Mouse (Mus musculus) central nervous system, embryonic 14 days (tissue): ENCODE results near the gene Syt12. TPM values are rescaled to one million over a fixed set of nuclear protein-coding genes. Genes with fewer than 3 reads are reported as not detected.

Experiments used
- polyA plus RNA-seq: library from polyadenylated mRNA; depleted of rRNA; stranded (reverse); fragments of >200 nt; gene quantifications from 2 replicates; pipeline ENCODE4 v1.2.3, GENCODE M21; 2012; rRNA removed

Gene Syt12
- 1.7 and 1.9 TPM in 2 replicates for polyA plus RNA-seq

DNA sequence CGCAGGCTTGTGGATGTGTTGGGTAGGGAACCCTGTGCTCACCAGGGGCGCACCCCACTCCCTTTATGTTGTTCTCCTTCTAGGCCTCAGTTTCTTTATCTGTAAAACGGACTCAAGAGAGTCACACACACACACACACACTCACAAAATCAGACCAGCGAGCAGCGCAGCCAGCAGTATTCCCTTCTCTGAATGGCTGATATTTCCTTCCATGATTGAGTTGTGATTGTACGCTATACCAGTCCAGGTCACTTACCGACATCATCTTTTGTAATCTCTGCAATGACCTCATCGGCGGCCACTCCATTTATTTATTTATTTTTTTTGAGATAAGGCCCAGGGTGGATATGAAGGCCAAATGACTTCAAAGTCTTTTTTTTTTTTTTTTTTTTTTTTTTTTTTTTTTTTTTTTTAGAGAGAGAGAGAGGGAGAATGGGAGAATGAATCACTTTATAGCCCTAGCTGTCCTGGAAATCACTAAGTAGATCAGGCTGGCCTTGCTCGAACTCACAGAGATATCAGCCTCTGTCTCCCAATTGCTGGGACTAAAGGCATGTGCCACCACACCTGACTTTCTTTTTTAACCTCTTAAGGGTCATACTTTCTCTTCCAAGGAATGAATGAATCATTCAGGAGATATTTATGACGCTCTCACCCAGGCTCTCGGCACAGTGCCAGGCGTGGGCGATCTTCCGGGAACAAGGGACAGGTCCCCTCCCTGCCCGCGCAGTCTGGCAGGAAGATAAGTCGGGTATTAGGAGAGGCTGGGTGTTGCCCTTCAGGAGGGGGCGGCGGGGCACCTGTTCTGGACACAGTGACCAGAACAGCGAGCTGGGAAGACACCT lies at the start of gene Syt12:
Syt12 (minus strand) TSS at position 103 of the 845 bp plus-strand sequence.

DNA sequence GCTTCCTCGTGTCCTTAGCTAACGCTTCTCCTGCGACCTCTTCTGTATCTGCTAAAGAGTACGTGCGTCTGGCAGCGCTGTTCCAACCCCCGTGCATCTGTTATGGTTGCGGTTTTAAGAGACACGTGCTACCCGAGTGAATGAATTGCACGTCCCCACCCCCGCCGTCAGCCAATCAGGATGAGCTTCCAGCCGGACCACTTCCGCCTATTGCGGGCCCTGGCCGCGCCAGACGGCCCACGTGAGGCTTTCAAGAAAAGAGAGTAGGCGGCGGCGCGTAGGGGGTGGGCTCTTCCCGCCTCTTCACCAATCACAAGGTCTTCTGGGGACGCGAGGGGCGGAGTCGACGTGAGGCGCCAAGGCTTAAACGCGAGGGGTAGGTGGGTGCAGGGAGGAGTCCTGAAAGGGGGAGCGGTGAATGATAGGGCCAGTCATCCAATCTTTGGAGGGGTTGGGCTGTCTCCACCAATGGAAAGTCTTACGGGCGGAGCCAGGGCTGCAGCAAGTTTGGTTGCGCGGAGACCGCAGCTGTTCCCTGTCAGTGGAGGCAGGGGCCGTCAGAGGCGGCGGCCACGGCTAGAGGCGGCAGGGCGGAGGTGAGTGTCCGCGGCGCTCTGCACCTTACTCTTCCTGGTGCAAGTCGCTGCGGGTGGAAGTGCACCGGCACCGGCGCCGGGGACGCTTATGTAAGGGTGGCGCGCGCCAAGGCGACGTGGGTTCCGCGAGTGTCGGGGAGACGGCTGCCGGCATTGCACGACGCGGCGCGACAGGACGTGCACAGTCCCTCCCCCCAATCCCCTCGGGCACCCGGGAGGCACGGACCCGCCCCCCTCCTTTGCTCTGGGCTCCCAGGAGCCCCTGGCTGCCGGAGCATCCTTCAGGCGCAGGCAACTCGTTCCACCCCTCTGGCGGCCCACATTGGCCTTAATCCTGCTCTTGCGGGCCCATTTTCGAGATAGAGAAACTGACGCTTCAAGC lies 33.0 kb upstream of the Syt12 start, which contains the start of gene Pcx:
Pcx (plus strand) TSS at position 487 of the 978 bp plus-strand sequence.

DNA sequence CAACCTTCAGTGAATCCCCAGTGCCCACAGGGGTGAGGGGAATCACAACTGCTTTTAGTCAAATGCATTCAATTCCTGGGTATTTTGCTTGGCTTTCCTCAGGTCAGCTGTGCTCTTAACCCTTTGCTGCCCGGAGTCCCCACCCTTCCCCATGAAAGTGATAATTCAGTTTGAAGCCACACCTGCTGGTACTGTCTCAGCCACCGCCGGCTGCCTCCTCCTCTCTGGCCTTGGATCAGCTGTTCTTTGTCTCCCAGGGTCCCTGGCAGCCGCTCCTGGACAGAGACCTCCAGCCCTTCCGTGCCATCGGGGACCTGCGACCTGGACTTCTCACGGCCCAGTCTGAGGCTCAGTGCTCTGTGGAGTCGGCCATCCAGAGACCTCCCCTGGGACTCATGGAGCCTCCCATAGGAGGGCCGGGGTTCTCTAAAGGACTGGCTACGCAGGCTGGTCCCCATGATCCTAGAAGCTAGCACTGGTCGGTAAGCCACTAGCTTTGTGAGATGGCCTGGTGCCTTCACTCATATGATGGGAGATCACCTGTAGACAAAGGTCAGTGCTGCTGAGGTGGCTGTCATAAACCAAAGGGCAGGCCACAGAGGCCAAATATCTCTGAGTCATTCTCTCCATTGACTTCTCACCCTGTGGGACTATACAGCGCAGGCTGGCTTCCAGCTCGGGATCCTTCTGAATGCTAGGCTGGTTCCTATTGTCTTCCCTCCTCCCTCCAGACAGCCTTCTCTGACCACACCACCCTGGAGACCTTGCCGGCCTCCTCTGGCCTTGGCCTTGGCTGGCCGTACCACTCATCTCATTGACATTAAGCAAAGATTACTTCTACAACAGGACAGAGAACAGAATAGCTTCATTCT lies 21.1 kb upstream of the Syt12 start, which contains the start of gene 2010003K11Rik:
2010003K11Rik (minus strand) TSS at position 522 of the 872 bp plus-strand sequence.

DNA sequence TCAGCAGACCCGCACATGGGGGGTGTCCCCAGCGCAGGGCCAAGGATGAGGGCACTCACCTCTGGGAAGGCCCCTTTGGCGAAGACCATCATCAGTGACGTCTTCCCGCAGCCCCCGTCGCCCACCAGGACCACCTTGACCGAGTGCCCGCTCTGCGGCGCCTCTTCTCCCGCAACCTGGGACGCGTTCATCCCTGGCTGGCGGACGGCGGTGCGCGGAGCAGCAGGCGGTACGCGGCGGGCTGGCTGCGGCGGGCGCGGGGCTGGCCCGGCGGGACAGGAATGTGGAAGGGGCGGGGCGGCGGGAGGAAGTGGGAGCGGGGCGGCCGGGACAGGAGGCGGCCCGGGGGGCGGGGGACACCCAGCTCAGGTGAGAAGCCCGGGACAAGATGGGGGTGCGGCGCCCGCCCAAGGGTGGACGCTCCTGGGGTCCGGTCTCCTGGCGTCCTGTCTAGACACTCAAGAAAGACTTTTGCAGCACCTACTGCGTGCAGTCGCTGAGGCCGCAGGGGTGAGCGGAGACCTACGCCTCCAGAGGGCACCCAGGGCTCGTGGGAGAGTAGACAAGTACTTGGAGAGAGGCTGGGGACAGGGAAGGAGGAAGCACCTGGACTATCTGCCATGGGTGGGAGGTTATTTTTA lies 38.0 kb downstream of the Syt12 start, which contains the start of gene Rhod:
Rhod (minus strand) TSS at position 272 of the 641 bp plus-strand sequence.

DNA sequence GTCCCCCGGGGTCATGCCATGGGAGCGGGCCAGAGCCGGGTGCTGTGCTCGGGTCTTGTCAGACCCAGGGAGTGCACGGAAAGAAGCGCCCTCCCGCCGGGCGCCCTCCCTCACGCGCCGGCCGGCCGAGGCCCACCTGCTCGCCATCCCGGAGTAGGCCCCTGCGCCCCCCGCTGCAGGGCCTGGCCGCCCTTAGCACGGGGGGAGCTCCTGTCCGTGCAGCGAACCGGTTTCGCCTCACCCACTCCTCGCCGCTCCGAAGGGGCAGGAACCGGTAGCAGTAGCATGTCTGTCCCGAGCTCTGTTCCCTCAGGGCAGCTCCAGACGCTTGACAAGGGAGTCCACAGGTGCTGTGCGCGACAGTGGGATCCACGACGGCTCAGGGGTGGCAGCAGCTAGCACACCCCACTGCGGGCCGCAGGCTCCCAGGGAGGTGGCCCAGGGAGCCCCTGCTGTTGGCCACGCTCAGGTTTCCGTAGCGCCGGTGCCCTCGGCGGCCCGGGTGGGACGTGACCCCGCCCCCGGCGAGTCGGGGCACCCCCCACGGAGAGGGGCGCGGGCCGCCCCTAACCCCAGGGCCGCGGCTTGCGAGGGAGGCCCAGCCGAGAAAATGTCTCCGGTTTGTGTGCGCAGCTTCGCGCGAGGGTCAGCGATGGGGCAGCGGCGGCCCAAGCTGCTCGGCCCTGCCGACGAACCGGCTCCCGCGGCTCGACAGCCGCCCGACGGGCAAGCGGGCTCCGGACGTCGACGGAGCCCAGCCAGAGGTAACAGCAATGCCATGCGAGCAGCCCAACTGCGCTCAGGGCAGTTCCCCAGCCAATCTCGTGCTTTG lies 79.2 kb downstream of the Syt12 start, which contains the start of gene Kdm2a:
Kdm2a (minus strand) TSS at position 488 of the 832 bp plus-strand sequence.

Other genes starting within 250 kb of the Syt12 start
- 28.6 and 30.9 TPM in 2 replicates for gene Pold4, start 245.5 kb downstream of the Syt12 start, polyA plus RNA-seq
- gene Ssh3, start 208.3 kb downstream of the Syt12 start, polyA plus RNA-seq: 50.7 and 62.1 TPM in 2 replicates
- gene Ankrd13d, start 194.3 kb downstream of the Syt12 start, polyA plus RNA-seq: 43.2 and 50.9 TPM in 2 replicates
- 107 and 108 TPM in 2 replicates for gene Grk2, start 171.2 kb downstream of the Syt12 start, polyA plus RNA-seq
- 80.2 and 85.5 TPM in 2 replicates for gene Kdm2a, start 79.2 kb downstream of the Syt12 start, polyA plus RNA-seq
- 5.3 and 9.9 TPM in 2 replicates for gene Rhod, start 38.0 kb downstream of the Syt12 start, polyA plus RNA-seq
- not detected in 2 replicates for gene 2010003K11Rik, start 21.1 kb upstream of the Syt12 start, polyA plus RNA-seq
- gene Pcx, start 33.0 kb upstream of the Syt12 start, polyA plus RNA-seq: 11.3 and 13.4 TPM in 2 replicates
- 72.8 TPM in 2 replicates for gene Lrfn4, start 138.2 kb upstream of the Syt12 start, polyA plus RNA-seq
- gene Rce1, start 148.2 kb upstream of the Syt12 start, polyA plus RNA-seq: 67.2 and 67.5 TPM in 2 replicates
- gene Gm960, start 221.2 kb upstream of the Syt12 start, polyA plus RNA-seq: 4.1 and 4.2 TPM in 2 replicates
- 33.1 and 35.5 TPM in 2 replicates for gene Sptbn2, start 233.7 kb upstream of the Syt12 start, polyA plus RNA-seq